Comparison of ENCODE assay signal across 15 mouse cellular contexts in the genomic region with DNA sequence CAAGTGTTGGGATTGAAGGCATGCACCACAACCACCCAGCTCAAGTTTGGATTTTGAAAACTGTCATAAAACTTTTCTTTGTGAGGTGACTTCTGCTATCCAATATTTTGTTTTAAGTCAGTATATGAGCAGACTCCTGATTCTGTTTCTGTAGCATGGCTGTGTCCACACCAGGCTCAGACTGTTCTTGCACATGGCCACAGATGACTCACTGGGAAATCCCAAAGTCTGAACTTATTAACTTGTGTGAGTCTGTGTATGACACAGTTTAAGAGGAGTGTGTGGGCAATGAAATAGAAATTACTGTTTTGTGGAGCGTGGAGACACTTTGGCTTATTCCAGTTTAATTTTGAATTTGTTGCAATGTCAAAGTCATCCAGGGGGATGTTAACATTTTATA.
"Had no signal": no experiment of that assay in that cellular context is flagged by ENCODE, and none has a peak within 500 bp of the region (broad histone marks: within the 10 kb centered on the region; RNA-seq: fewer than 3 reads in every experiment).

No protein-coding gene starts in this region.

- H3K9me3 ChIP-seq: neural tube, embryonic 15.5 days; stomach, embryonic 15.5 days had no signal

- H3K27me3 ChIP-seq: neural tube, embryonic 15.5 days; stomach, embryonic 15.5 days had no signal

- H3K4me2 ChIP-seq: neural tube, embryonic 15.5 days; stomach, embryonic 15.5 days had no signal

- H3K36me3 ChIP-seq: neural tube, embryonic 15.5 days; stomach, embryonic 15.5 days had no signal

- H3K27ac ChIP-seq: neural tube, embryonic 15.5 days; stomach, embryonic 15.5 days; stomach, postnatal 0 days had no signal

- H3K9ac ChIP-seq: neural tube, embryonic 15.5 days; stomach, embryonic 15.5 days had no signal

- H3K4me1 ChIP-seq: neural tube, embryonic 15.5 days; stomach, embryonic 15.5 days had no signal

- H3K4me3 ChIP-seq: neural tube, embryonic 15.5 days; stomach, embryonic 15.5 days had no signal

- DNase-seq: retina, postnatal 1 day; right cerebral cortex, adult 18-20 months; right cerebral cortex, postnatal 14 days; right cerebral cortex, postnatal 25 days; right cerebral cortex, postnatal 4 days; spleen, adult 18-20 months; thymus, adult 18-20 months; thymus, adult 2 months; thymus, postnatal 14 days; thymus, postnatal 25 days; thymus, postnatal 36 days; thymus, postnatal 4 days had no signal
